Mouse (Mus musculus) intestine, embryonic 14.5 days (tissue): Measurements from ENCODE around the gene Foxr1. TPM values are rescaled to one million over a fixed set of nuclear protein-coding genes. Genes with fewer than 3 reads are reported as not detected.
A peak's percentile ranks its signal among the peaks of the same experiment; 100 is the strongest.
"Not testable (repeated sequence)": the region's sequence is repeated elsewhere in the genome, so short reads cannot be mapped to it uniquely, and the experiment has no call there.

ENCODE experiments used
- ATAC-seq: fragments of 200-750 bp; cut with Nextera tagmentation; replicated peaks from 2 replicates; pipeline ENCODE4 v1.8.0; 2017; ENCODE audit warnings: low read depth, moderate number of reproducible peaks, moderate TSS enrichment, moderate library complexity; ENCODE audit not compliant: low FRiP score, low TSS enrichment
- DNase-seq: peaks from one replicate; pipeline ENCODE4 v3.0.0-alpha.2; 2018; ENCODE audit warnings: low spot score
- H3K27ac ChIP-seq: fragments of 300-500 bp; sonication (generic); 2 replicates; pipeline ENCODE4 v1.5.1; 2014; ENCODE audit warnings: low read depth, mild to moderate bottlenecking, control low read depth
- H3K27me3 ChIP-seq: fragments of 300-500 bp; sonication (generic); replicated peaks from 2 replicates; pipeline ENCODE4 v1.6.1; 2014; ENCODE audit warnings: low read length, control low read depth; ENCODE audit not compliant: control insufficient read depth, insufficient read depth
- H3K36me3 ChIP-seq: fragments of 300-500 bp; sonication (generic); 2 replicates; pipeline ENCODE4 v1.6.1; 2014; ENCODE audit warnings: low read length, control low read depth; ENCODE audit not compliant: control insufficient read depth, insufficient read depth
- H3K4me1 ChIP-seq: fragments of 300-500 bp; sonication (generic); replicated peaks from 2 replicates; pipeline ENCODE4 v1.6.1; 2014; ENCODE audit warnings: low read length, control low read depth, mixed read lengths; ENCODE audit not compliant: control insufficient read depth, insufficient read depth
- H3K4me2 ChIP-seq: fragments of 300-500 bp; sonication (generic); 2 replicates; pipeline ENCODE4 v1.6.1; 2014; ENCODE audit warnings: low read length
- H3K4me3 ChIP-seq: fragments of 300-500 bp; sonication (generic); 2 replicates; pipeline ENCODE4 v1.5.1; 2014; ENCODE audit warnings: low read depth, low read length, control low read depth, mixed read lengths
- H3K9ac ChIP-seq: fragments of 300-500 bp; sonication (generic); 2 replicates; pipeline ENCODE4 v1.6.1; 2014; ENCODE audit warnings: mild to moderate bottlenecking, low read length
- H3K9me3 ChIP-seq: fragments of 300-500 bp; sonication (generic); 2 replicates; pipeline ENCODE4 v1.6.1; 2016; ENCODE audit warnings: low read length, control low read depth; ENCODE audit not compliant: control insufficient read depth
- WGBS: fragments of 180-500 bp; shearing (Covaris S2); extraction: QIAGEN DNeasy Blood & Tissue Kit; methylation state at CpG from one replicate; pipeline ENCODE4 v1.1.7; 2014; 5-methylcytosine and 5-hydroxymethylcytosine counted together
- polyA plus RNA-seq: library from polyadenylated mRNA; unstranded; fragments of >200 nt; fragmentation: Nextera tagmentation; extraction: Ambion mirVana; gene quantifications from 2 replicates; pipeline ENCODE4 v1.2.1, GENCODE M21; 2014

The Foxr1 gene
- polyA plus RNA-seq, 1 experiment from 2014 or later: not detected

- ATAC-seq: no peak
- no peaks in the 10 kb centered on the region for H3K36me3 ChIP-seq
- no peak for DNase-seq
- H3K27me3 ChIP-seq: no peaks in the 10 kb centered on the region
- 83% methylated on average over 5 of the region's 5 CpGs for WGBS
- no peak overlapping the region for H3K4me3 ChIP-seq
- no peak overlapping the region for H3K9ac ChIP-seq
- no peak overlapping the region for H3K4me2 ChIP-seq
- H3K4me1 ChIP-seq: 0 out of 2 replicates have a peak, but pooled peaks cover 4% of the 10 kb centered on the region
- H3K9me3 ChIP-seq: no peaks in the 10 kb centered on the region
- no peak overlapping the region for H3K27ac ChIP-seq
Observed at GRCm38 (mm10) chr9:44461950-44462349, 21.0 kb upstream of the Foxr1 start.

GRCm38 (mm10) chr9:44457035-44457742, 16.3 kb upstream of the Foxr1 start:
- H3K9me3 ChIP-seq: no peaks in the 10 kb centered on the region
- 0 out of 2 replicates have a peak, but pooled peaks cover 4% of the 10 kb centered on the region for H3K4me1 ChIP-seq
- DNase-seq (peak; percentile 69), ATAC-seq (0 out of 2 replicates have a peak, but pooled peaks have one; percentile 38)
- H3K4me3 ChIP-seq: no peak overlapping the region
- H3K36me3 ChIP-seq: no peaks in the 10 kb centered on the region
- WGBS: 4% methylated on average over 11 of the region's 11 CpGs
- H3K9ac ChIP-seq: no peak overlapping the region
- no peak overlapping the region for H3K4me2 ChIP-seq
- H3K27ac ChIP-seq: no peak overlapping the region
- no peaks in the 10 kb centered on the region for H3K27me3 ChIP-seq

GRCm38 (mm10) chr9:44454891-44455220, 13.9 kb upstream of the Foxr1 start, which contains the start of gene Upk2:
Gene Upk2, minus strand, starts transcription at chr9:44454976.
- H3K27ac ChIP-seq: no peak within 1 kb of the TSS
- no peak within 1 kb of the TSS for H3K4me2 ChIP-seq
- H3K4me1 ChIP-seq: 0 out of 2 replicates have a peak, but pooled peaks cover 4% of the 10 kb centered on the region
- ATAC-seq: 0 out of 2 replicates have a peak, but pooled peaks have one; percentile 24
- no peak within 1 kb of the TSS for H3K4me3 ChIP-seq
- H3K36me3 ChIP-seq: no peaks in the 10 kb centered on the region
- DNase-seq: no peak
- whole genome bisulfite sequencing: 25% methylated on average over 4 of the region's 4 CpGs
- no peak within 1 kb of the TSS for H3K9ac ChIP-seq
- H3K27me3 ChIP-seq: no peaks in the 10 kb centered on the region
- H3K9me3 ChIP-seq: no peaks in the 10 kb centered on the region

- DNase-seq (peak; percentile 95), ATAC-seq (peak; percentile 79)
- H3K4me1 ChIP-seq: 0 out of 2 replicates have a peak, but pooled peaks cover 4% of the 10 kb centered on the region
- no peaks in the 10 kb centered on the region for H3K9me3 ChIP-seq
- WGBS: 7% methylated on average over 14 of the region's 14 CpGs
- H3K4me3 ChIP-seq: no peak overlapping the region
- H3K9ac ChIP-seq: no peak overlapping the region
- no peaks in the 10 kb centered on the region for H3K27me3 ChIP-seq
- no peak overlapping the region for H3K4me2 ChIP-seq
- no peaks in the 10 kb centered on the region for H3K36me3 ChIP-seq
- H3K27ac ChIP-seq: no peak overlapping the region
Observed at GRCm38 (mm10) chr9:44454132-44454890, 13.4 kb upstream of the Foxr1 start.

- H3K4me1 ChIP-seq: no peaks in the 10 kb centered on the region
- H3K27me3 ChIP-seq: no peaks in the 10 kb centered on the region
- ATAC-seq (no peak), DNase-seq (no peak)
- no peak overlapping the region for H3K27ac ChIP-seq
- H3K4me3 ChIP-seq: no peak overlapping the region
- no peak overlapping the region for H3K9ac ChIP-seq
- no peak overlapping the region for H3K4me2 ChIP-seq
- H3K36me3 ChIP-seq: no peaks in the 10 kb centered on the region
- H3K9me3 ChIP-seq: no peaks in the 10 kb centered on the region
Observed at GRCm38 (mm10) chr9:44450387-44450786, 9.5 kb upstream of the Foxr1 start.

- not testable (repeated sequence) for ATAC-seq, H3K27ac ChIP-seq, H3K27me3 ChIP-seq, H3K9ac ChIP-seq, DNase-seq, H3K4me3 ChIP-seq, H3K9me3 ChIP-seq, H3K36me3 ChIP-seq, H3K4me2 ChIP-seq, H3K4me1 ChIP-seq
- WGBS: 87% methylated on average over 7 of the region's 7 CpGs
Observed at GRCm38 (mm10) chr9:44444402-44445025, 3.6 kb upstream of the Foxr1 start.

- Histone ChIP-seq H3K27me3 (no peaks in the 10 kb centered on the region), H3K4me2 (no peak overlapping the region), H3K9ac (no peak overlapping the region), H3K27ac (no peak overlapping the region), H3K4me1 (no peaks in the 10 kb centered on the region), H3K4me3 (no peak overlapping the region), H3K9me3 (no peaks in the 10 kb centered on the region), H3K36me3 (no peaks in the 10 kb centered on the region)
- ATAC-seq: no peak
- DNase-seq: no peak
- 73% methylated on average over 6 of the region's 6 CpGs for WGBS
Observed at GRCm38 (mm10) chr9:44435747-44436146, 5.2 kb downstream of the Foxr1 start.

- Histone ChIP-seq H3K27me3 (no peaks in the 10 kb centered on the region), H3K4me2 (no peak overlapping the region), H3K4me1 (no peaks in the 10 kb centered on the region), H3K27ac (no peak overlapping the region), H3K9me3 (no peaks in the 10 kb centered on the region), H3K9ac (no peak overlapping the region), H3K4me3 (no peak overlapping the region), H3K36me3 (no peaks in the 10 kb centered on the region)
- DNase-seq: no peak
- ATAC-seq: no peak
- WGBS: 45% methylated on average over 5 of the region's 5 CpGs
Observed at GRCm38 (mm10) chr9:44432577-44433185, 8.3 kb downstream of the Foxr1 start.
